Mouse (Mus musculus) MN1 (cell line): ENCODE results near the gene Bik.

Experiments
- DNase-seq: peaks from one replicate; pipeline ENCODE4 v3.0.0-alpha.2; 2016; ENCODE audit warnings: low spot score

The Bik gene

DNA sequence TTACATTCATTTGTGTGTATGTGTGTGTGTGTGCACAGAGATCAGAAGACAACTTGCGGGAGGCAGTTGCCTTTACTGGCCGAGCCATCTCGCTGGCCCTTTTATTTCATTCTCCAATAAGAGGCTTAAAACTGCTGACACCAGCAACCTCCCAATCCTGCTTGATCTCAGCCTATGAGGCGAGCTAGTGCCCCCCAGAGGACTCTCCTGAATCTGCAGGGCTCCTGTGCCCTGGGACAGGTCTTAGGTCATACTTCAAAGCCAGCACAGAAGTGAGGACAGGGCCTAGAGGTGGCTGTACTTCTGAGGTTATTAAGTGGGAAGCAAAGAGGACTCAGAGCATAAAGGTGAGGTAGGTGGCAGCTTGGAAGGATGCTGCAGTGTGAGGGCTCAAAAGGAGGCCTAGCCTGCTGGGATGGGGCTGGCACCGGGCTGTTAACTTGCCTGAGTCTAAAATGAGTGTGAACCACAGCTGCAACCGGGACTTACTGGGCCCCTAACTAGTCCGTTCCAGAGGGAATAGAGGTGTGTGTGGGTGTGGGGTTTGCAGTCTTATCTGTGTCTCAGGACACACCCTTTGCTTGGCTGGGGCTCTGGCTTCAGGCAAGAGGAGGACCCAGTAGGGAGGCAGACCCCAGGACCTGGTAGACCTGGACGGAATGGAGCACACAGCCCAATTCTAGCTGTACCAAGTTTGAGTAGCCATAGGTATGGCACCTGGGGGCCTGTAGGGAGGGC lies 56.9 kb downstream of the Bik start:
- DNase-seq = peak; percentile 72

DNA sequence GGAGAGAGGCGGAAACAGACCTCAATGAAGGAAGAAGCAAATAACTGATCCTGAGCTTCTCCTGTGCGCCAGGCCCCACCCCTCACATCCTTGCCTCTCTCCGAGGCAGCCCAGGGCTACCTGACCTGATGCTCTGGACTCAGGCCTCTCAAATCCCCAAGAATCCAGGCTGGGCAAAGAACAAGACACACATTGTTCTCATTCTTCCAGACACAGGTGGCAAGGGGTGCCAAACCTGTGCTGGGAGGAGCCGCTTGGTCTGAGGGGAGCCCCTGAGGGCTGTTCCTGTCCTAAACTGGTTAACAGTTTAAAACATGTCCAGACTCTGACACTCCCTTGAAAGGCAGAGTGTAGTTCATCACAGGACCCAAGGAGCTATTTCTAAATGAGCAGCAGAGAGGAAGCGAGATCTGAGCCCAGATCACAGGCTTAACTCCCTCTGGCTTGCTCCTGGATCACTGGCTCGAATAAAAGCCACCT lies 58.1 kb downstream of the Bik start:
- DNase-seq = no peak

DNA sequence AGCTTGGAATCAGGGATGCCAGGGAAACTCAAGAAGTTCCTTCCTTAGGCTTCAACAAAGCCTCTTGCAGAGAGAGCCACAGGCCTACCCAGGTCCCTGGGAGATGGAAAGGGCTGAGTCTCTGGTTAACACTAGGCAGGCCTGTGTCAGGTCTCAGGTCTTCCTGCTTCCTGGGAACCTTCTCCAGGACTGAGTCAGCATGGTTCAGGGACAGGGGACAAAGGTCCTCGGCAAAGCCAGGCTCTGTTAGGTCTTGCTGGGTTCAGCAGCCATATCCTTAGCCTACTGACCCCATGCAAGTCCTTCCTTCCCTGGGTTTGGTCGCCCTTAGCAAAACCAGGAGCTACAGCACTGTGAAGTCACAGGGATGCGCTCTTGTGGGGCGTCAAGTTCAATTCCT lies 64.2 kb downstream of the Bik start:
- no peak for DNase-seq

DNA sequence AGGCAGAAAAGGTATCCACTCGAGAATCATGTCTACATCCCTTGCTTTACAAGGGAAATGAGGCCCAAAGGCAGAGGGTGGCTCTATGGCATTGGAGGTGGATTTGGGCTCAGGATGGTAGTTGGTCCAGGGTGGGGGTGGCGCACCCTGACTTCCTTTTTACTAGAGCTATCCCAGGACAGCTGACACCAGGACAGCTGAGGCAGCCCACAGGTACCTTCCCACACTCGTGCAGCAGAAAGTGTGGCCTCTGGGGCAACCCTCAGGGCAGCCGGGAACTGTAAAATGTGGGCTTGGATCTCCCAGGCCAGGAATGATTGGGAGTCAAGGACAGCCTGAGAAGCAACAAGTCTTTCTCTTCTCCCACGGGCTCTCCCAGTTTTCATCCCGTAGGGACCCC lies 65.1 kb downstream of the Bik start:
- DNase-seq = no peak

DNA sequence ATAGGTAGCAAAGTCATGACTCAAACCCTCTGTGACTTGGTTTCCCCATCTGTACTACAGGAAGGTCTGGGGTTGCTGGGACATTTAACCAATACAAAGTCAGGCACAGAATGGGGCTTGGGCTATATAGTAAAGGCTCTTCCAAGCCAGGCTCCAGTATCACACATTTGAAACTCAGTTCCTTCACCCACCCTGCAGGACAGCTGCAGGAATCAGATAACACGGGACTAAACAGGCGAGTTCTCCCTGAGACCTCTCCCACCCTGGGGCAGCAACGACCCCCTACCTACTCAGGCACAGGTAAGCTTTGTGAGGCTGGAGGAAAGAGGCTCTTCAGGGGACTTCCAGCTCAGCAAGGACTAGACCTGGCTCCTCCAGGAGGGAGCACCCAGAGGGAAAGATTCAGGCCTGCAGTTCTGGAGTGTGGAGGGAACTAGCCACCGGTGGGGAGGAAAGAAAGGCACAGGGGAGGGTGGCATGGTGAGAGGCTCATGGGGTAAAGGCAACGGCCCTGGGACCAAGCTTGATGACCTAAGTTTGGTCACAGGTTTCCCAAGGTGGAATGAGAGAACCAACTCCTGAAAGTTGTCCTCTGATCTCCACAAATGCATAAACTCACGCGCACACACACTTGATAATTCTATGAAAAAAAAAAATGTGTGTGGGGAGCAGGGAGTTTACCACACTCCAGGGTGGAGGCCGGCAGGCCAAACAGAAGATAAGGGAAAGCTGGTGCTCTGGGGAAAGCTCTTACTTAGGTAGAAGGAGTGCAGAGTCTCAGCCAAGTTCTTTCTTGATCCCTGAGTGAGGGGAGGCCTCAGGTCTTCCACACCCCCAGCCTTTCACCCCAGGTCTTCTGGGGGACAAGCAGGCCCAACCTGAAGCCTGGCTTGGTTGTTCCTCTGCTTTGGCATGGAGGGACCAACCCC lies 65.9 kb downstream of the Bik start:
- DNase-seq = no peak

DNA sequence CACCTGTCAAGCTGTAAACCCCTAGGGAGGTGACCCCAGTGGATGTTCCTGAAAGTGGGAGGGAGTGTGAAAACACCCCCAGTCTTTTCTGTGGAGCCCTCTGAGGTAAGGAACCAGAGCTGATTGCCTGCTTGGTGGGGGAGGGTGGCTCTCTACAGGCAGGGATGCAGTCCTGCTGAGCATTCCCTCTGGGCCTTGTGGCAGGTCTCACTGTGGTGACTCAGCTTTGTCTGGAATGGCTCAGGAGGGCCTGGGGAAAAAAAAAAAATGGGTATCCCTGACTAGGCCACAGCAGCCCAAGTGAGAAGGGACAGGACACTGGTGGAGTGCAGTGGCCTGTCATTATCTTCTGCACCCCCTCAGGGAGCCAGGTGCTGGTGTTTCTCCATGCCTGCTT lies 66.5 kb downstream of the Bik start:
- peak; percentile 89 for DNase-seq

DNA sequence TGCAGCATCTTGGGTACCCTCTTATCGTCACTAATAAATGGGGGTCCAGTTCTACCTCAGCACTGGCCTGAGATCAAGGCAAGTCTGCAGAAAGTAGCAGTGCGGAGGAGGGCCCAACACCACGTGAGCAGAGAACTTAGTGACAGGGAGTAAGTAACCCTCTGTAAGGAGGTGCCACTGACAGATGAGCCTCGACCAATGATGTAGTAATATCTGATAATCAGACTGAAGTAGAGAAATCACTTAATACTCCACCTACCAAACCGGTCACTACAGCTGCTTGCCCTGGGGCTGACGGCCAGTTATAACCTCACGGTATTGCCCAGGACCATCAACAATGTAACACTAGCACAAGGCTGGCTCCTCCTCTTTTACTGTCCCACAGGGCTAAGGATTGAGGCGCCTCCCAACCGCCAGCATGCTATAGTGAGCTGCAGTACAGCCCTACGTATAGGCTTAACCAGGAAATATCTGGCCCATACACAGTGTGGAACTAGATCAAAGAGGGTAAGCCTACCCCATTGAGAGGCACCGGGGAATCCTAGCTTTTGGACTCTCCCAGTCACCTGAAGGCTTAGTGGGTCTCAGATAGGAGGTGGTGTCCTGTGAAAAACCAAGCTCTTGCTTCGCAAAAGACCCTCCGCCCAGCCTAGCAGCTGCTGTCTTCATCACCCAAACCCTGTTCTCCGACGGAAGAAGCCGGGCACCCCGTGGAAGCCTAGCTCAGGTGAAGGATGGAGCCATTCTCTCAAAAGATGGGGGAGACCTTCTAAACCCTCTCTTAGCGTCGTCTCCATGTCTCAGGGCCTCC lies 67.2 kb downstream of the Bik start:
- peak; percentile 77 for DNase-seq
